Comparison of ENCODE assay signal across 18 mouse cellular contexts in genomic region chr2:170752191-170752850, GRCm38 (mm10). TPM values are rescaled to one million over a fixed set of nuclear protein-coding genes. Genes with fewer than 3 reads are reported as not detected.
"Had no signal": no experiment of that assay in that cellular context is flagged by ENCODE, and none has a peak within 500 bp of the region (broad histone marks: within the 10 kb centered on the region; RNA-seq: fewer than 3 reads in every experiment).

No protein-coding gene starts in this region.

- H3K4me3 ChIP-seq: limb, embryonic 15.5 days; midbrain, embryonic 12.5 days; myocyte; neural tube, embryonic 12.5 days had no signal

- H3K9ac ChIP-seq: limb, embryonic 15.5 days; liver, embryonic 14.5 days; midbrain, embryonic 12.5 days; neural tube, embryonic 12.5 days had no signal

- H3K27me3 ChIP-seq: midbrain, embryonic 12.5 days; neural tube, embryonic 12.5 days had no signal

- DNase-seq: kidney, adult 2 months; kidney, postnatal 36 days; layer of hippocampus, adult 9-11 months; layer of hippocampus, postnatal 36 days; lung, adult 18-20 months; lung, postnatal 4 days; retina, postnatal 1 day; right cerebral cortex, postnatal 4 days; spleen, adult 18-20 months; thymus, adult 18-20 months; thymus, postnatal 14 days had no signal

- H3K27ac ChIP-seq: limb, embryonic 15.5 days; liver, embryonic 14.5 days; midbrain, embryonic 12.5 days; neural tube, embryonic 12.5 days had no signal

- H3K4me2 ChIP-seq: limb, embryonic 15.5 days; midbrain, embryonic 12.5 days; neural tube, embryonic 12.5 days had no signal

- H3K9me3 ChIP-seq: limb, embryonic 15.5 days; midbrain, embryonic 12.5 days; neural tube, embryonic 12.5 days had no signal

- ATAC-seq: lung, postnatal 0 days had no signal

- H3K36me3 ChIP-seq: limb, embryonic 15.5 days; midbrain, embryonic 12.5 days; neural tube, embryonic 12.5 days had no signal

RNA-seq across cellular contexts. Expression of gene Dok5, which starts 20.7 kb away (rescaled TPM):
- total RNA-seq: megakaryocyte, adult 5-6 weeks had no signal
